Mouse (Mus musculus) bone marrow macrophage, adult 2 months (primary cell): Measurements from ENCODE around the gene Sdf4.

Experiments used
- CTCF ChIP-seq: IDR thresholded peaks from 2 replicates; pipeline ENCODE4 v1.5.1; 2012; ENCODE audit warnings: low read depth, mild to moderate bottlenecking, low read length, moderate library complexity
- POLR2A ChIP-seq: IDR thresholded peaks from 2 replicates; pipeline ENCODE4 v1.6.1; 2012; ENCODE audit warnings: mild to moderate bottlenecking, low read depth, low read length, borderline replicate concordance

DNA sequence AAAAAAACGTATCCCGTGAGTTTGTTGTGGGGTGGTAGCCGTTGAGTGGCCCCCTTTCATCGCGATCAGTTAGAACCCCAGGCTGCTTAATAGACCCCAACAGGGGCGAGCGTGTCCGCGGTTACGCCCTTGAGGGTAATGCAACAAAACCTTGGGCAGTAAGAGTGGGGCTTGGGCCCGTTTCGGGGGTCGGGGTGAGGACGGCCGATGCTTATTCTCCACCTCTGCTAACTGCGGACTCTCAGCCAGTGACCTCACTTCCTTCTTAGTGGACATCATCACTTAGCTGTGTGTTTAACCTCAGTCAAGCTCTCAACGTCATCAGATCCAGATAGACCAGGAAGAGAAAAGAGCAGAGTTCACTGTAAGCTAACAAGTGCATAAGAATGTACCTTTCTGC, 48.4 kb upstream of the Sdf4 start:
- TF ChIP-seq CTCF (no peak), POLR2A (0 out of 2 replicates have a peak, but pooled peaks have one; percentile 69)
